Mouse (Mus musculus) embryo, embryonic 11 days (tissue): ENCODE data around the gene Abcb7.
"Not testable (repeated sequence)": the region's sequence is repeated elsewhere in the genome, so short reads cannot be mapped to it uniquely, and the experiment has no call there.

Experiments used
- DNase-seq: peaks from one replicate; pipeline ENCODE4 v3.0.0-alpha.2; 2015

The Abcb7 gene

DNA sequence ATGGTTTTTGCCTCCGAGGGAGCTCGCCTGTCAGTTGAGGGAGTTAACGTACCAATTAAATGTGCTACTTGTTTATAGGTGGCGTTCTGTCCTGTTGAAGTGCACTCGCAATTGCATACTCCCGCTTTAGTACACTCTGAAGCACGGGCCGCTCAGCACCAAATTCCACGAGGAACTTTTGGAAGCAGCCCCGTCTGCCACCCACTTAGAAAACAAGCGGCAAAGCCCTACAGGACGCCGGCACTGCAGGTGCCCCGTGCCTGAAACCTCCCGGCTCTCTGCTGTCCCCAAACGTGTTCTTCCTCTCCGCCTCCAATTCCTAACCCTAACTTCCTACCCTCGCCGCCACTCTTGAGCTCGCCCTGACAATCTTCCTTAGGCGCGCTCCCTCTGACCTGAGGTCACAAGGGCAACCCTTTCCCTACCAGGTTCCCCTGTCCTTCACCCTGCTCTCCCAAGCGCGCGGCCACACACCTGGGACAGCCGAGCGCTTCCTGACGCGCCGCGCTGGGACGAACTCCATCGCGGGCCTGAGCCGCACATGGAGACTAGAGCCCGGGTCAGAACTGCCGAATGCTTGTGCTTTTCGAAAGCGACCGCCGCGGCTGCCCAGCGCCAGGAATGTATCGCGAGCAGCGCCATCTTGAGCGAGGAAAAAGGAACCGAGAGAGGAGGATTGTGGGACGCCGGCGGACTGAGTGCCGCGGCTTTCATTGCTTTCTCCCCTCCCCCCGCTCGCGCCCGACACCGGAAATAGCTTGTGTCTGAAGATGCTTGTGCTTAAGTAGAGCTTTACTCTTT is at the start of gene Abcb7:
Gene Abcb7, minus strand, starts transcription at position 674 of the 801 bp plus-strand sequence.
- DNase-seq, result peak; percentile 90

- peak; percentile 1 for DNase-seq
These were observed 48.1 kb upstream of the Abcb7 start for GRCm38 (mm10) chrX:104461755-104462154.

- DNase-seq, result no peak
These were observed 38.8 kb upstream of the Abcb7 start for GRCm38 (mm10) chrX:104452433-104452832.

- no peak for DNase-seq
These were observed 19.8 kb upstream of the Abcb7 start for GRCm38 (mm10) chrX:104433456-104433855.

GRCm38 (mm10) chrX:104428108-104428507 is 14.5 kb upstream of the Abcb7 start:
- DNase-seq, result no peak

DNA sequence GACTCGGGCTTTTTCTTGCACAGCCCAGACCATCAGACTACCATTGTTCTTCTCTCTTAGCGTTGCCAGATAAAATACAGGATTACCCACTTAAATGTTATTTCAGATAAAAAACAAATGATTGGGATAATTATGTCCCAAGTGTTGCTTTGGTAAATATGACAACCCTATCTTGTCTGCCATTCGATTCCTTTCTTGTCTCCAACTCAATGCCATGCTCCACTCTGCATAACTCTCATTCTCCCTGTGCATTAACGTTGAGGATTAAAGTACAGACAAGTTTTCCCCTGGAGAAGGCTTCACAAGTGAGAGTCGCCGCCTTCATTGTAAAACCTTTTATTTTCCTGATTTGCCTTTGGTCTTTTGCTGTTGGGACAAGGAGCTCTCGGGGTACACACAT is 339 bp upstream of the Abcb7 start:
- DNase-seq, result no peak

DNA sequence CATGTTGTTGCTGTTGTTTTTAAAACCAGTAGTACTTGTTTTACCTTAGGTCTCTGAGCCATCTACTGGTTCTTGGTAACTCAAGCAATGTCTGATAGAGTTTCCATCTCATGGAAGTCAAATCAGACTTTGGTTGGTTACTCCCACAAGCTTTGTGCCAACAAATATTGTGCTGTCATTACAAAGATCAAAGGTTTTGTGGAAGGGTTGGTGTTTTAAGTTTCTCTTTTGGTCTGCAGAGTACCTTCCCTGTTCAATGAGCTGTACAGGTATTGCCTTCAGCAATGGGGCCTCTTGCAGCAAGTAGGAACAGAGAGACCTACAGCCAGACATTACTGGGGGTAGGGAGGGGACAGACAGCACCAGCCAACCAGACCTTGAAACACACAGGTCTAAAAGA is 5.5 kb downstream of the Abcb7 start:
- no peak for DNase-seq

DNA sequence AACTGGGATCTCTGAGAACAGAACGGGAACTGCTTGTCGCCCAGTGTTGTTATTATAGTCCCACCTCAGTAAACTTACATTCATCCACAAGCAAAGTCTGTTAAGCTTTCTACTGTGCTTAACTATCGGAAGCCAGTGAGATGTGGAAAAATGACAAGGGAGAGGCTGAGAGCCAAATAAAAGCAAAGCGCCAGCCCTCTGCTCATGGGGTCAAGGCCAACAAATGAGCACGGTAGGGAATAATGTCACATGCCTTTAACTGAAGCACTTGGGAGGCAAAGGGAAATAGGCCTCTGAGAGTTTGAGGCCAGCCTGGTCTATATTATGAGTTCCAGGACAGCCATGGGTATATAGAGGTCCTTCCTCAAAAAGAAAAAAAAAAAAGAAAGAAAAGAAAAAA is 11.2 kb downstream of the Abcb7 start:
- DNase-seq, result no peak

GRCm38 (mm10) chrX:104401134-104401533 is 12.5 kb downstream of the Abcb7 start:
- no peak for DNase-seq

DNA sequence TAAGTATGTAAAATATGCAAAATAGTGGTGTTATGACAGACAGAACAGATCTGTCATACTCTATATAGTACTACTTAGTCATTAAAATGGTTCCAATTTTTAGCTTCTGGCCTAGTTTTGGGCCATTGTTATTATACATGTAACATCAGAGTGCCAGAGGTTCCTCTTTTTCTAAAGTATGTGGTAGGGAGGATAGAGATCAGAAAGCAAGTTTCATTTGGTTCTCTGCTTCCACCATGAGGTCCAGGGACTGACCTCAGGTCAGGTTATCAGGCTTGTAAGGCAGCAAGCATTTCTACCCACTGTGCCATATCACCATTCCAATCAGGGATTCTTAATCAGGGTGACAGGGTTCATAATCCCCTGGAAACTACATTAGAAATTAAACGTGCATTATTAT is 16.1 kb downstream of the Abcb7 start:
- DNase-seq, result no peak

- DNase-seq, result no peak
These were observed 54.0 kb downstream of the Abcb7 start for GRCm38 (mm10) chrX:104359686-104360085.

DNA sequence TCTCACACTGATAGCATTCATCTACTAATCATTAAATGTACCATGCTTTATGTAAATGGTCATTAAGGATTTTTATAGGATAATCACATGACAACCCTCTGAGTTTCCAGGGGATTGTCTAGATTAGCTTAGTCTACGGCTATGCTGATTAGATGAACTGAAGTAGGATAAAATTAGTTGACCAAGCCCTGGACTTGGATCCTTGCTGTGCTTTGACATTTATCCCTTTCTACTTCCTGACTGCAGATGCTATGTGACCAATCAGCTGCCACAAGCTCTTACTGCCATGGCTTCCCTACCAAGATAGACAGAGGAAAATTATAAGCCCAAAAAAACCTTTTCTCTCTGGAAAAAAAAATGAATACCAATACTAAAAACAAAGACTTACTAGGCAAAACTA is 57.8 kb downstream of the Abcb7 start:
- DNase-seq, result no peak

DNA sequence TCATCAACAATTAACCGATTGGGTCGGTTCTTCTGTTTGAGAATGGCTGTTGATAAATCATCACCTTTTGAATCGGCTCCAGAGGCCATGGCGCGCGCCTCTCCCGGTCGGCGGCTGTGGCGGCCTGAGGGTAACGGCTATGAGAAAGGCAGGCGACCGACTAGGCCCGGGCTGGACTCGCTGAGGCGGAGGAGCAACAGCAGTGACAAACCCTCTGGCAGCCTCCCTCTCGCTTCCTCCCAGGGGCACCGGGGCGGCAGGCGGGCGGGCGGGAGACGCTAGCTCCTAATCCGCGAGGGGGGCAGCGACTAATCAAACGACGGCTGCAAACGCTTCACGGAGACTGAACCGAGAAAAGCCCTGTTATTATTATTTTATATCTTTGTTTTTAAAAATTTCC is 65.5 kb downstream of the Abcb7 start:
- DNase-seq, result not testable (repeated sequence)

GRCm38 (mm10) chrX:104291721-104292120 is 121.9 kb downstream of the Abcb7 start:
- no peak for DNase-seq

DNA sequence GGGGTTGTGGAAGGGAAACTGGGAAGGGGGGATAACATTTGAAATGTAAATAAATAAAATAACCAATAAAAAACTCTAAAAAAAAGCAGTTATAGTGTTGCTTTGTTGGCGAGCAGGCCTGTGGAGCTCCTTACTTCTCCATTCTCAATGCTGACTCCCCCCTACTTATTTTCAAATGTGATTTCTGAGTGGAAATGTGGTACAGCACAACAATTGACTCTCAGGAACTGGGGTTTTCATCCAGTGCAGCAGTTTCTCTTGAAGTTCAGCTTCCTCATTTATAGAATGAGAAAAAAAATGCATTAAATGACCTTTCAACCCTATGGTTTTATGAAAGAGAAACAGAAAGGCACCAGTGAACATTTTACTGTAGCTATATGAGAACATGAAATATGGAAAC is 133.8 kb downstream of the Abcb7 start:
- DNase-seq, result no peak

DNA sequence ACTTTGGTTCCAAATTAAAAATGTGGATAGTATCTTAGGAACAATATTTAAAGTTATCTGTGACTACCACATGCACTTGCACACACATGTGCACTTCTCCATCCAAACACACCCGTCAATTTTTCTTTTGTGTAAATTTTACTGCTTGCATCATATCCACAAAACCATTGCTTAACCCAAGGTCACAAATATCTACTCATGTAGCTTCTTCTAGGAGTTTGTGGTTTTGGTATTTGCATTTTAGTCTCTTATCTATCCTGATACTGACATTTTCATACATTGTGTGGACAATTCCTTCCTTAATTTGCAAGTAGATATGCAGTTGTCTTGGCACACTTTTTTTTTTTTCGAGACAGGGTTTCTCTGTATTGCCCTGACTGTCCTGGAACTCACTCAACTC is 149.3 kb downstream of the Abcb7 start:
- DNase-seq, result no peak

GRCm38 (mm10) chrX:104262468-104262867 is 151.2 kb downstream of the Abcb7 start:
- DNase-seq, result no peak

GRCm38 (mm10) chrX:104256561-104256960 is 157.1 kb downstream of the Abcb7 start:
- DNase-seq, result no peak
